ENCODE assay signal across 9 mouse cellular contexts in genomic region chr19:10279668-10280067, GRCm38 (mm10). TPM values are rescaled to one million over a fixed set of nuclear protein-coding genes. Genes with fewer than 3 reads are reported as not detected.
DNase-seq lines count a peak whose midpoint lies in the region; ATAC-seq lines count a peak whose summit lies in the region.
"Had no signal": no experiment of that assay in that cellular context is flagged by ENCODE, and none has a peak within 500 bp of the region (broad histone marks: within the 10 kb centered on the region; RNA-seq: fewer than 3 reads in every experiment).

No protein-coding gene starts in this region.

- DNase-seq in gastrocnemius, postnatal 25 days = peak; percentile 56
- no peak for DNase-seq in gastrocnemius, adult 8-10 months (ENCODE audit: low spot score in 2 of 2)
- DNase-seq in 416B (ENCODE audit: low read depth) = peak; percentile 88
- peak; percentile 55 for DNase-seq in heart, adult 8-10 months (ENCODE audit: low spot score)
- no peak for DNase-seq in ovary, postnatal 36 days (ENCODE audit: low spot score)
- DNase-seq in cerebellum, postnatal 36 days = no peak
- DNase-seq: kidney, adult 8-10 months had no signal

- ATAC-seq in megakaryocyte, adult 5-6 weeks (ENCODE audit: poor library complexity, severe bottlenecking) = peak; percentile 94
- no peak for ATAC-seq in activated CD4-positive, CD25-positive, alpha-beta regulatory T cell, adult 4 months

RNA-seq across cellular contexts. Expression of gene Dagla, which starts 25.0 kb away (rescaled TPM):
- 1 to 10 TPM; 4.0 to 6.7 TPM for total RNA-seq in gastrocnemius, postnatal 25 days (2021)
- 10 to 100 TPM in 1 of 4 experiments, 1 to 10 TPM in 3; 7.9 to 10.7 (median 8.8) TPM for total RNA-seq in gastrocnemius, adult 8-10 months (2022)
- total RNA-seq in heart, adult 8-10 months (2022) = 1 to 10 TPM; 2.8 to 3.7 (median 3.1) TPM
- not detected in 2 replicates for total RNA-seq in megakaryocyte, adult 5-6 weeks (2015)
- total RNA-seq in megakaryocyte, adult 5-6 weeks (2017) = not detected in 2 replicates
- polyA plus RNA-seq in activated CD4-positive, CD25-positive, alpha-beta regulatory T cell, adult 4 months (2017; shearing (Covaris generic)) = under 1 TPM in 1 of 2 experiments, not detected in 1; 0.20 TPM

RNA-seq across cellular contexts. Expression of gene Myrf, which starts 39.1 kb away (rescaled TPM):
- total RNA-seq in gastrocnemius, postnatal 25 days (2021) = not detected
- total RNA-seq in gastrocnemius, adult 8-10 months (2022) = not detected
- total RNA-seq in heart, adult 8-10 months (2022) = 1 to 10 TPM; 4.1 to 8.0 (median 7.2) TPM
- total RNA-seq in megakaryocyte, adult 5-6 weeks (2015) = 0.22 and 0.27 TPM in 2 replicates
- total RNA-seq in megakaryocyte, adult 5-6 weeks (2017) = 0.04 TPM in 1 of 2 replicates, not detected in the other
- polyA plus RNA-seq in activated CD4-positive, CD25-positive, alpha-beta regulatory T cell, adult 4 months (2017; shearing (Covaris generic)) = under 1 TPM in 1 of 2 experiments, not detected in 1; 0.09 TPM

Comparison
In these comparisons a context has a peak if more than half of its experiments do, and no peak if none do; other contexts are left out.
1. DNase-seq: peak in gastrocnemius, postnatal 25 days (single experiment), 416B (single experiment) and heart, adult 8-10 months (single experiment); none in gastrocnemius, adult 8-10 months (0 of 2), ovary, postnatal 36 days (single experiment) and cerebellum, postnatal 36 days (0 of 2).
2. RNA of gene Myrf, which starts 39.1 kb away (total RNA-seq): 4.1 to 8.0 TPM in heart, adult 8-10 months; 0.04 to 0.27 TPM in megakaryocyte, adult 5-6 weeks, not detected in gastrocnemius, postnatal 25 days and not detected in gastrocnemius, adult 8-10 months; every median in the first group is over 4 times any median in the second.